Mouse (Mus musculus): Measurements from ENCODE around the gene Ccdc88b. TPM values are rescaled to one million over a fixed set of nuclear protein-coding genes. Genes with fewer than 3 reads are reported as not detected.
"Not testable (repeated sequence)": the region's sequence is repeated elsewhere in the genome, so short reads cannot be mapped to it uniquely, and the experiment has no call there.

Ccdc88b gene
- polyA plus RNA-seq (2016; fragmentation: Nextera tagmentation; extraction: Ambion mirVana), result 0.43 and 1.1 TPM in 2 replicates

GRCm38 (mm10) chr19:6858031-6858430 lies at the start of gene Ccdc88b:
TSS of gene Ccdc88b (minus strand) at chr19:6858211.
- WGBS, result 75% methylated on average over 7 of the region's 7 CpGs

GRCm38 (mm10) chr19:6907094-6907493 lies 49.1 kb upstream of the Ccdc88b start:
- H3K4me2 ChIP-seq, result no peak overlapping the region
- peaks cover 29% of the 10 kb centered on the region for H3K4me1 ChIP-seq
- WGBS, result 91% methylated on average over 8 of the region's 8 CpGs
- peaks cover 46% of the 10 kb centered on the region for H3K36me3 ChIP-seq (replicated peaks)
- H3K9ac ChIP-seq, result no peak overlapping the region
- H3K4me3 ChIP-seq (replicated peaks), result no peak overlapping the region
- no peaks in the 10 kb centered on the region for H3K27me3 ChIP-seq
- ATAC-seq (ENCODE audit: low FRiP score), result no peak
- H3K9me3 ChIP-seq, result no peaks in the 10 kb centered on the region
- no peak overlapping the region for H3K27ac ChIP-seq

More at GRCm38 (mm10) chr19:6858031-6858430, at the start of gene Ccdc88b:
- Histone ChIP-seq H3K27ac (no peak within 1 kb of the TSS), H3K4me3 (replicated peaks) (no peak within 1 kb of the TSS), H3K36me3 (replicated peaks) (no peaks in the 10 kb centered on the region), H3K4me1 (peaks cover 21% of the 10 kb centered on the region), H3K9me3 (no peaks in the 10 kb centered on the region), H3K4me2 (no peak within 1 kb of the TSS), H3K9ac (no peak within 1 kb of the TSS), H3K27me3 (peaks cover 30% of the 10 kb centered on the region; the same call in 1 of the 2 replicates)
- ATAC-seq (ENCODE audit: low FRiP score), result no peak

GRCm38 (mm10) chr19:6906199-6906598 lies 48.2 kb upstream of the Ccdc88b start:
- H3K4me2 ChIP-seq, result no peak overlapping the region
- H3K27ac ChIP-seq, result no peak overlapping the region
- no peaks in the 10 kb centered on the region for H3K27me3 ChIP-seq
- no peak overlapping the region for H3K9ac ChIP-seq
- WGBS, result 90% methylated on average over 3 of the region's 3 CpGs
- peaks cover 22% of the 10 kb centered on the region for H3K4me1 ChIP-seq
- H3K9me3 ChIP-seq, result no peaks in the 10 kb centered on the region
- ATAC-seq (ENCODE audit: low FRiP score), result no peak
- no peak overlapping the region for H3K4me3 ChIP-seq (replicated peaks)
- H3K36me3 ChIP-seq (replicated peaks), result peaks cover 37% of the 10 kb centered on the region

GRCm38 (mm10) chr19:6905498-6906159 lies 47.6 kb upstream of the Ccdc88b start:
- Histone ChIP-seq H3K27ac (no peak overlapping the region), H3K36me3 (replicated peaks) (peaks cover 34% of the 10 kb centered on the region), H3K4me1 (peaks cover 18% of the 10 kb centered on the region), H3K9me3 (no peaks in the 10 kb centered on the region), H3K4me2 (no peak overlapping the region), H3K27me3 (no peaks in the 10 kb centered on the region), H3K4me3 (replicated peaks) (no peak overlapping the region), H3K9ac (no peak overlapping the region)
- whole genome bisulfite sequencing, result 92% methylated on average over 11 of the region's 11 CpGs
- no peak for ATAC-seq (ENCODE audit: low FRiP score)

GRCm38 (mm10) chr19:6904846-6905245 lies 46.8 kb upstream of the Ccdc88b start:
- 83% methylated on average over 2 of the region's 2 CpGs for WGBS
- Histone ChIP-seq H3K4me2 (no peak overlapping the region), H3K36me3 (replicated peaks) (peaks cover 34% of the 10 kb centered on the region), H3K27me3 (no peaks in the 10 kb centered on the region), H3K9me3 (no peaks in the 10 kb centered on the region), H3K27ac (no peak overlapping the region), H3K4me1 (peaks cover 18% of the 10 kb centered on the region), H3K4me3 (replicated peaks) (no peak overlapping the region), H3K9ac (no peak overlapping the region)
- ATAC-seq (ENCODE audit: low FRiP score), result no peak

GRCm38 (mm10) chr19:6903031-6903430 lies 45.0 kb upstream of the Ccdc88b start:
- ATAC-seq (ENCODE audit: low FRiP score), result no peak
- Histone ChIP-seq H3K4me1 (peaks cover 7% of the 10 kb centered on the region), H3K4me2 (no peak overlapping the region), H3K27ac (no peak overlapping the region), H3K9me3 (no peaks in the 10 kb centered on the region), H3K27me3 (peaks cover 3% of the 10 kb centered on the region; the same call in 1 of the 2 replicates), H3K4me3 (replicated peaks) (no peak overlapping the region), H3K36me3 (replicated peaks) (peaks cover 34% of the 10 kb centered on the region), H3K9ac (no peak overlapping the region)
- 100% methylated on average over 1 of the region's 1 CpGs for WGBS

- WGBS, result 81% methylated on average over 4 of the region's 4 CpGs
- Histone ChIP-seq H3K9me3 (0 out of 2 replicates have a peak, but pooled peaks cover 7% of the 10 kb centered on the region), H3K27ac (no peak overlapping the region), H3K4me1 (no peaks in the 10 kb centered on the region), H3K4me3 (replicated peaks) (no peak overlapping the region), H3K9ac (no peak overlapping the region), H3K4me2 (no peak overlapping the region), H3K27me3 (peaks cover 4% of the 10 kb centered on the region; the same call in 1 of the 2 replicates), H3K36me3 (replicated peaks) (peaks cover 8% of the 10 kb centered on the region)
- no peak for ATAC-seq (ENCODE audit: low FRiP score)
These were observed 41.6 kb upstream of the Ccdc88b start for GRCm38 (mm10) chr19:6899641-6900040.

GRCm38 (mm10) chr19:6895608-6896305 lies 37.7 kb upstream of the Ccdc88b start:
- H3K36me3 ChIP-seq (replicated peaks); H3K9me3 ChIP-seq; H3K4me2 ChIP-seq; H3K4me3 ChIP-seq (replicated peaks); ATAC-seq (ENCODE audit: low FRiP score); H3K27me3 ChIP-seq; H3K4me1 ChIP-seq; H3K27ac ChIP-seq; H3K9ac ChIP-seq: not testable (repeated sequence)
- 92% methylated on average over 18 of the region's 18 CpGs for WGBS

GRCm38 (mm10) chr19:6893731-6894451 lies 35.9 kb upstream of the Ccdc88b start:
- no peak overlapping the region for H3K4me3 ChIP-seq (replicated peaks)
- 0 out of 2 replicates have a peak overlapping the region, but pooled peaks have one; percentile 18 for H3K9ac ChIP-seq
- no peak overlapping the region for H3K4me2 ChIP-seq
- no peaks in the 10 kb centered on the region for H3K36me3 ChIP-seq (replicated peaks)
- no peak for ATAC-seq (ENCODE audit: low FRiP score)
- WGBS, result 94% methylated on average over 14 of the region's 14 CpGs
- 0 out of 2 replicates have a peak, but pooled peaks cover 10% of the 10 kb centered on the region for H3K9me3 ChIP-seq
- H3K27me3 ChIP-seq, result peaks cover 4% of the 10 kb centered on the region; the same call in 1 of the 2 replicates
- H3K4me1 ChIP-seq, result no peaks in the 10 kb centered on the region
- H3K27ac ChIP-seq, result no peak overlapping the region

GRCm38 (mm10) chr19:6892512-6892911 lies 34.5 kb upstream of the Ccdc88b start:
- H3K36me3 ChIP-seq (replicated peaks), result no peaks in the 10 kb centered on the region
- 0 out of 2 replicates have a peak, but pooled peaks cover 10% of the 10 kb centered on the region for H3K9me3 ChIP-seq
- no peak overlapping the region for H3K9ac ChIP-seq
- WGBS, result 79% methylated on average over 4 of the region's 4 CpGs
- no peak for ATAC-seq (ENCODE audit: low FRiP score)
- no peaks in the 10 kb centered on the region for H3K4me1 ChIP-seq
- H3K4me3 ChIP-seq (replicated peaks), result no peak overlapping the region
- H3K27me3 ChIP-seq, result no peaks in the 10 kb centered on the region
- no peak overlapping the region for H3K27ac ChIP-seq
- no peak overlapping the region for H3K4me2 ChIP-seq

- no peak for ATAC-seq (ENCODE audit: low FRiP score)
- no peak overlapping the region for H3K27ac ChIP-seq
- H3K9me3 ChIP-seq, result peaks cover 12% of the 10 kb centered on the region
- H3K9ac ChIP-seq, result no peak overlapping the region
- no peak overlapping the region for H3K4me3 ChIP-seq (replicated peaks)
- no peaks in the 10 kb centered on the region for H3K27me3 ChIP-seq
- H3K4me2 ChIP-seq, result no peak overlapping the region
- H3K4me1 ChIP-seq, result no peaks in the 10 kb centered on the region
- 92% methylated on average over 4 of the region's 4 CpGs for WGBS
- H3K36me3 ChIP-seq (replicated peaks), result no peaks in the 10 kb centered on the region
These were observed 20.0 kb upstream of the Ccdc88b start for GRCm38 (mm10) chr19:6877965-6878364.

- no peaks in the 10 kb centered on the region for H3K27me3 ChIP-seq
- no peak overlapping the region for H3K4me2 ChIP-seq
- H3K27ac ChIP-seq, result no peak overlapping the region
- no peaks in the 10 kb centered on the region for H3K36me3 ChIP-seq (replicated peaks)
- H3K9me3 ChIP-seq, result peaks cover 12% of the 10 kb centered on the region
- H3K4me3 ChIP-seq (replicated peaks), result no peak overlapping the region
- no peaks in the 10 kb centered on the region for H3K4me1 ChIP-seq
- no peak for ATAC-seq (ENCODE audit: low FRiP score)
- H3K9ac ChIP-seq, result no peak overlapping the region
These were observed 18.8 kb upstream of the Ccdc88b start for GRCm38 (mm10) chr19:6876799-6877198.

Measured in forebrain, embryonic 12.5 days (tissue).